Mouse (Mus musculus): Measurements from ENCODE around the gene Mpv17. TPM values are rescaled to one million over a fixed set of nuclear protein-coding genes. Genes with fewer than 3 reads are reported as not detected.
A peak's percentile ranks its signal among the peaks of the same experiment; 100 is the strongest.

The Mpv17 gene
- polyA plus RNA-seq, 1 experiment from 2014 or later = 111 TPM

DNA sequence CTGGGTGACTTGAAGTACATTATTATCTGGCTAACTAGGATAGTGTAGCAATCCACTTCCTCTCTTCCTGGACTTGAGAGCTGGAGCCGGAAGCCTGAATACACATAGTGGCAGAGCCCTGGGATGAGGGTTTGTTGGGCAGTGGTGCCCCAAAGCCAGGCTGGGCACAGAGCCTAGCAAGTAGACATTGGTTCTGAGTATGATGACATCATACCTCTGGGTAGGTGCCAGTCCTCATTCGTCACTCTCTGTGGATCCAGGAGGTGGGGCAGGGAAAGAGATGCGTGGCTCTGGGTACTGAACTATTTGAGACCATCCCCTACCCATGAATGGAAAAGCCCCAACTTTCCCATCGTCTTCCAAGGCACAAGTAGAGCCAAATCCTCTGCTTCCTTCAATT lies 4.3 kb downstream of the Mpv17 start:
- H3K9me3 ChIP-seq (ENCODE audit: control insufficient read depth, low read length) = no peaks in the 10 kb centered on the region

GRCm38 (mm10) chr5:31138968-31139425 lies 15.1 kb downstream of the Mpv17 start:
- H3K27ac ChIP-seq (replicated peaks in 1 of 2; ENCODE audit: control insufficient read depth in 1 of 2, insufficient read depth in 1 of 2, low read depth in 2 of 2, low read length in 2 of 2) = no peak overlapping the region
- H3K27me3 ChIP-seq (ENCODE audit: control insufficient read depth, insufficient read depth, low read length) = peaks cover 56% of the 10 kb centered on the region
- H3K4me3 ChIP-seq (ENCODE audit: control insufficient read depth in 1 of 2, insufficient read depth in 1 of 2, low read depth in 1 of 2, low read length in 2 of 2) = peak overlapping the region; percentile 32 to 36; a peak in 3 of 4 replicates
- 8% methylated on average over 9 of the region's 9 CpGs for WGBS
- no peaks in the 10 kb centered on the region for H3K9me3 ChIP-seq (ENCODE audit: control insufficient read depth, low read length)
- H3K4me2 ChIP-seq (ENCODE audit: low read length) = peak overlapping the region; percentile 60
- ATAC-seq (ENCODE audit: insufficient number of reproducible peaks, insufficient read depth, low FRiP score, low read depth) = no peak
- H3K36me3 ChIP-seq (ENCODE audit: control insufficient read depth, insufficient read depth, low read length) = peaks cover 18% of the 10 kb centered on the region
- H3K4me1 ChIP-seq (ENCODE audit: control insufficient read depth in 2 of 2, insufficient read depth in 2 of 2, low read length in 2 of 2) = peaks cover 15 to 21% of the 10 kb centered on the region in 2 experiments; a peak in 3 of 4 replicates
- no peak overlapping the region for H3K9ac ChIP-seq (ENCODE audit: low read length)

More for the DNA sequence above, 4.3 kb downstream of the Mpv17 start:
- H3K4me1 ChIP-seq (ENCODE audit: control insufficient read depth in 2 of 2, insufficient read depth in 2 of 2, low read length in 2 of 2) = peaks cover 5 to 12% of the 10 kb centered on the region in 2 experiments; a peak in 3 of 4 replicates
- peaks cover 39% of the 10 kb centered on the region for H3K36me3 ChIP-seq (ENCODE audit: control insufficient read depth, insufficient read depth, low read length)
- WGBS = 77% methylated on average over 4 of the region's 4 CpGs
- H3K27ac ChIP-seq (replicated peaks in 1 of 2; ENCODE audit: control insufficient read depth in 1 of 2, insufficient read depth in 1 of 2, low read depth in 2 of 2, low read length in 2 of 2) = no peak overlapping the region
- no peaks in the 10 kb centered on the region for H3K27me3 ChIP-seq (ENCODE audit: control insufficient read depth, insufficient read depth, low read length)
- no peak overlapping the region for H3K4me3 ChIP-seq (ENCODE audit: control insufficient read depth in 1 of 2, insufficient read depth in 1 of 2, low read depth in 1 of 2, low read length in 2 of 2)
- no peak for ATAC-seq (ENCODE audit: insufficient number of reproducible peaks, insufficient read depth, low FRiP score, low read depth)
- H3K4me2 ChIP-seq (ENCODE audit: low read length) = no peak overlapping the region
- H3K9ac ChIP-seq (ENCODE audit: low read length) = no peak overlapping the region

DNA sequence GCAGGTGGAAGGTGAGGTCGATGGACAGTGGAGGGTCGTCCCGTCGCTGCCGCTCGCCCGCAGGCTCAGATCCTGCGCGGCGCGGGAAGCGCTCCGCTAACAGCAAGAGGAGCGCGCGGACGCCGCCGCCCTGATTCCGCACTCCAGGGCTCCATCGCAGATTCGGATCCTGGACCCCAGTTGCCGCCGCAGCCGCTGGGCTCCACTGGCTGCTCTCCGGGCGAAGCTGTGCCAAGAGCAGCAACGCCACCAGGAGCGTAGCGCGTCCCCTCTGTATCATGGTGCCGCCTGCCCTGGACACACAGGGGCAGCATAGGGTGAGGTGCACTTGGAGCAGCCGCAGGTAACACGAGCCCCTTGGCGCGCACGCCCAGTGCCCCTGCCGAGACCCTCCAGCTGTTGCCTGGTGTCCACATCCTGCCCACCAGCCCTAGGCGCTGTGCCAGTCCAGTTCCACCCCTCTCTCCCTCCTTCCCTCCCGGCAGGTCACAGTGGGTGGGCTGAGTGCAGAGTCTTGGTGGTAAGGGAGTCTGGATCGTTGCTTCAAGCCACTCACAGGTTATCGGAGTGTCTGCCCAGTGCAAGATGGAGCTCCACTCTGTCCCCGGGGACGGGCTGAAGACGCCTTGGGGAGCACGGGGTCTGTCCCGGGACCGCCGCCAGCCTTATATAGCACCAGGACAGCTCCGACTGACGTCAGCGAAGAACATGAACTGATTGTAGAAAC lies 15.6 kb downstream of the Mpv17 start, which contains the start of gene Ucn:
Gene Ucn (minus strand): TSS at position 589 of the 727 bp plus-strand sequence.
- no peaks in the 10 kb centered on the region for H3K9me3 ChIP-seq (ENCODE audit: control insufficient read depth, low read length)
- no peak within 1 kb of the TSS for H3K27ac ChIP-seq (replicated peaks in 1 of 2; ENCODE audit: control insufficient read depth in 1 of 2, insufficient read depth in 1 of 2, low read depth in 2 of 2, low read length in 2 of 2)
- peaks cover 15 to 21% of the 10 kb centered on the region in 2 experiments; a peak in 3 of 4 replicates for H3K4me1 ChIP-seq (ENCODE audit: control insufficient read depth in 2 of 2, insufficient read depth in 2 of 2, low read length in 2 of 2)
- peak within 1 kb of the TSS; percentile 32 to 36 for H3K4me3 ChIP-seq (ENCODE audit: control insufficient read depth in 1 of 2, insufficient read depth in 1 of 2, low read depth in 1 of 2, low read length in 2 of 2)
- 1% methylated on average over 51 of the region's 52 CpGs for WGBS
- peaks cover 13% of the 10 kb centered on the region for H3K36me3 ChIP-seq (ENCODE audit: control insufficient read depth, insufficient read depth, low read length)
- H3K4me2 ChIP-seq (ENCODE audit: low read length) = peak within 1 kb of the TSS; percentile 60
- H3K9ac ChIP-seq (ENCODE audit: low read length) = no peak within 1 kb of the TSS
- 0 out of 2 replicates have a peak, but pooled peaks have one; percentile 8 for ATAC-seq (ENCODE audit: insufficient number of reproducible peaks, insufficient read depth, low FRiP score, low read depth)
- peaks cover 59% of the 10 kb centered on the region for H3K27me3 ChIP-seq (ENCODE audit: control insufficient read depth, insufficient read depth, low read length)

DNA sequence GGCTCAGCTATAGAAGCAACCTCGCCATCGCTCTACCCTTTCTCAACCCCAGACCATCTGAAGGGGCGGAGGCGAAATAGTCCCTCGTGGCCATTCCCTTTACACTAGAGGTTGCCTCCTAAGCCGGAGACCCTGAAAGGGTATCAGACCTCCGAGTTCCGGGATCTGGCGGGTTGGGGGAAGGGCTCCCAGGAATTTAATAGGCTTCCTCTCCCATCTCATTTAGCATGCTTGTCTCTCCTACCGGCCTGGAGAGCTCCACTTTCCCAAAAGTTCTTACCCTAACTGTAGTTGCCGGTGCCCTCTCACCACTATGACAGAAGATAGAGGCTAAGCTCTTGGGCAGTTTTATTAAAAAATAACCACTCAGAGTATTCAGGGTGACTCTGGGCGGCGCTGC lies 16.4 kb downstream of the Mpv17 start:
- H3K4me2 ChIP-seq (ENCODE audit: low read length) = peak overlapping the region; percentile 60
- ATAC-seq (ENCODE audit: insufficient number of reproducible peaks, insufficient read depth, low FRiP score, low read depth) = no peak
- H3K36me3 ChIP-seq (ENCODE audit: control insufficient read depth, insufficient read depth, low read length) = peaks cover 10% of the 10 kb centered on the region
- H3K4me3 ChIP-seq (ENCODE audit: control insufficient read depth in 1 of 2, insufficient read depth in 1 of 2, low read depth in 1 of 2, low read length in 2 of 2) = peak overlapping the region; percentile 32 to 36
- no peaks in the 10 kb centered on the region for H3K9me3 ChIP-seq (ENCODE audit: control insufficient read depth, low read length)
- peaks cover 15 to 21% of the 10 kb centered on the region in 2 experiments; a peak in 3 of 4 replicates for H3K4me1 ChIP-seq (ENCODE audit: control insufficient read depth in 2 of 2, insufficient read depth in 2 of 2, low read length in 2 of 2)
- no peak overlapping the region for H3K9ac ChIP-seq (ENCODE audit: low read length)
- peaks cover 59% of the 10 kb centered on the region for H3K27me3 ChIP-seq (ENCODE audit: control insufficient read depth, insufficient read depth, low read length)
- no peak overlapping the region for H3K27ac ChIP-seq (replicated peaks in 1 of 2; ENCODE audit: control insufficient read depth in 1 of 2, insufficient read depth in 1 of 2, low read depth in 2 of 2, low read length in 2 of 2)
- WGBS = 2% methylated on average over 13 of the region's 13 CpGs

GRCm38 (mm10) chr5:31136730-31137424 lies 17.2 kb downstream of the Mpv17 start:
- H3K4me3 ChIP-seq (ENCODE audit: control insufficient read depth in 1 of 2, insufficient read depth in 1 of 2, low read depth in 1 of 2, low read length in 2 of 2) = peak overlapping the region in 1 of 2 experiments; percentile 36; a peak in 2 of 4 replicates
- under 1% methylated on average over 32 of the region's 33 CpGs for WGBS

DNA sequence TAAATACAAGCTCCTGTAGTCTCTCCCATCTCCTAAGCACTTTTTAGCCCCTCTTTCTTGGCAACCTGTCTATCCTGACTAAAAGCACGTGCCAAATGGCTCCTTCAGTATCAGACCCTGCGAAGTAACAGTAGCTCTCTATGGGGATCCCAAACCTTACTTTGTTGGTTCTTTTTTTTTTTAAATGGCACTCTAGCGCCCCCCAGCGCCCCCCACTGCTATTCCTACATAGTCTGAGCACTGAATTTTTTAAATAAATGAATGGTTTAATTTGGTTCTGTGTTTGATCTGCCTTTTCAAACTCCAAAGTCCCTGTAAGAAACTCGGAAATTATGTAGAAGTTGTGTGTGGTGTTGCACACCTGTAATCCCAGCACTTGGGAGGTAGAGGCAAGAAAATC lies 28.0 kb downstream of the Mpv17 start:
- no peak overlapping the region for H3K4me3 ChIP-seq (ENCODE audit: control insufficient read depth in 1 of 2, insufficient read depth in 1 of 2, low read depth in 1 of 2, low read length in 2 of 2)
- H3K9me3 ChIP-seq (ENCODE audit: control insufficient read depth, low read length) = no peaks in the 10 kb centered on the region
- no peak overlapping the region for H3K4me2 ChIP-seq (ENCODE audit: low read length)
- H3K36me3 ChIP-seq (ENCODE audit: control insufficient read depth, insufficient read depth, low read length) = no peaks in the 10 kb centered on the region
- H3K9ac ChIP-seq (ENCODE audit: low read length) = no peak overlapping the region
- no peak overlapping the region for H3K27ac ChIP-seq (replicated peaks in 1 of 2; ENCODE audit: control insufficient read depth in 1 of 2, insufficient read depth in 1 of 2, low read depth in 2 of 2, low read length in 2 of 2)
- no peak for ATAC-seq (ENCODE audit: insufficient number of reproducible peaks, insufficient read depth, low FRiP score, low read depth)
- H3K4me1 ChIP-seq (ENCODE audit: control insufficient read depth in 2 of 2, insufficient read depth in 2 of 2, low read length in 2 of 2) = no peaks in the 10 kb centered on the region
- 33% methylated on average over 5 of the region's 5 CpGs for WGBS
- H3K27me3 ChIP-seq (ENCODE audit: control insufficient read depth, insufficient read depth, low read length) = no peaks in the 10 kb centered on the region

More at GRCm38 (mm10) chr5:31136730-31137424, 17.2 kb downstream of the Mpv17 start:
- H3K27me3 ChIP-seq (ENCODE audit: control insufficient read depth, insufficient read depth, low read length) = peaks cover 59% of the 10 kb centered on the region
- H3K27ac ChIP-seq (replicated peaks in 1 of 2; ENCODE audit: control insufficient read depth in 1 of 2, insufficient read depth in 1 of 2, low read depth in 2 of 2, low read length in 2 of 2) = no peak overlapping the region
- H3K9ac ChIP-seq (ENCODE audit: low read length) = no peak overlapping the region
- H3K36me3 ChIP-seq (ENCODE audit: control insufficient read depth, insufficient read depth, low read length) = peaks cover 9% of the 10 kb centered on the region
- ATAC-seq (ENCODE audit: insufficient number of reproducible peaks, insufficient read depth, low FRiP score, low read depth) = 0 out of 2 replicates have a peak, but pooled peaks have one; percentile 6
- peak overlapping the region; percentile 60 for H3K4me2 ChIP-seq (ENCODE audit: low read length)
- peaks cover 15 to 21% of the 10 kb centered on the region in 2 experiments; a peak in 3 of 4 replicates for H3K4me1 ChIP-seq (ENCODE audit: control insufficient read depth in 2 of 2, insufficient read depth in 2 of 2, low read length in 2 of 2)
- no peaks in the 10 kb centered on the region for H3K9me3 ChIP-seq (ENCODE audit: control insufficient read depth, low read length)

DNA sequence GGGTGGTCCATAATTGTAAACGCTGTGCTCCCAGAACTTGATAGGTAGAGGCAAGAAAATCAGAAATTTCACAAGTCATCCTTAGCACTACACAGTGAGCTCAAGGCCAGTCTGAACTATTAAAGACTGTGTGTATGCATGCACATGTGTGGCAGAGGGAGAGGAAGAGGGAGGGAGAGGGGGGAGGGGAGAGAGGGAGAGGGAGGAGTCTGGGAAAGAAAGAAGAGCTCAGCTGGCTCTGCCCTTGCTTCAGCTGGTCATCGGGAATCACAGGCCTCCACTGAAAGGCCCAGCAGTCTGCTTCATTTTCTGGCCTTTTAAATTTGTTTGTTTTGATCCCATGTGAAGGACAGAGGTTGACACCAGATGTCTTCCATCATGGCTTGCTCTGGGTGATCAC lies 30.6 kb downstream of the Mpv17 start:
- no peak overlapping the region for H3K4me2 ChIP-seq (ENCODE audit: low read length)
- H3K27ac ChIP-seq (replicated peaks in 1 of 2; ENCODE audit: control insufficient read depth in 1 of 2, insufficient read depth in 1 of 2, low read depth in 2 of 2, low read length in 2 of 2) = no peak overlapping the region
- no peaks in the 10 kb centered on the region for H3K36me3 ChIP-seq (ENCODE audit: control insufficient read depth, insufficient read depth, low read length)
- H3K27me3 ChIP-seq (ENCODE audit: control insufficient read depth, insufficient read depth, low read length) = no peaks in the 10 kb centered on the region
- no peaks in the 10 kb centered on the region for H3K4me1 ChIP-seq (ENCODE audit: control insufficient read depth in 2 of 2, insufficient read depth in 2 of 2, low read length in 2 of 2)
- WGBS = 28% methylated on average over 2 of the region's 2 CpGs
- H3K9me3 ChIP-seq (ENCODE audit: control insufficient read depth, low read length) = no peaks in the 10 kb centered on the region
- H3K9ac ChIP-seq (ENCODE audit: low read length) = no peak overlapping the region
- no peak overlapping the region for H3K4me3 ChIP-seq (ENCODE audit: control insufficient read depth in 1 of 2, insufficient read depth in 1 of 2, low read depth in 1 of 2, low read length in 2 of 2)
- ATAC-seq (ENCODE audit: insufficient number of reproducible peaks, insufficient read depth, low FRiP score, low read depth) = no peak
